Comparison of ENCODE assay signal across 10 mouse cellular contexts in the genomic region with DNA sequence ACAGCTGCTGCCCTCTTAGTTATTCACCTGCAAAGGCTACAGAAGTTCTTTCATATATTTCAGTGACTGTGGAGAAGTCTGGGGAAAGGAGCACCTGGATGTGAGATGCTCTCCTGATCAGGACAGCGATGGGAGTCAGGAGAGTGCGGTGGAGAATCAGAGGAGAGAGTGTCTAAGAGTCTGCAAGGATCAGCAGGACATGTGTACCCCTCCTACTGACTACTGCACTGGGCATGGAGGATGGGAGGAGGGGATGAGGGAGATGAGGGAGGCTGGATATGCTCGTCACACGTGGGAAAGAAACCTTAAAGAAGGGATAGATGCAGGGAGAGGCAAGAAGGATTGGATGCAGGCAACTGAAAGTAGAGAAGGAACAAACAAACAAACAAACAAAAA.
DNase-seq lines count a peak whose midpoint lies in the region; ATAC-seq and TF ChIP-seq lines count a peak whose summit lies in the region.
"Had no signal": no experiment of that assay in that cellular context is flagged by ENCODE, and none has a peak within 500 bp of the region (broad histone marks: within the 10 kb centered on the region; RNA-seq: fewer than 3 reads in every experiment).

No protein-coding gene starts in this region.

- TF ChIP-seq CTCF in kidney, postnatal 0 days (IDR thresholded peaks at IDR 0.05; ENCODE audit: low read depth), result no peak

- no peaks in the 10 kb centered on the region for H3K9me3 ChIP-seq in kidney, postnatal 0 days (replicated peaks; ENCODE audit: low read length)
- peaks cover 7% of the 10 kb centered on the region for H3K9me3 ChIP-seq in forebrain, embryonic 10.5 days
- no peaks in the 10 kb centered on the region for H3K9me3 ChIP-seq in intestine, embryonic 14.5 days (ENCODE audit: control insufficient read depth, low read length)
- H3K9me3 ChIP-seq in neural tube, embryonic 12.5 days, result peaks cover 4% of the 10 kb centered on the region; the same call in 1 of the 2 replicates

- 41% methylated on average over 4 of the region's 4 CpGs for WGBS in kidney, postnatal 0 days
- WGBS in forebrain, embryonic 10.5 days, result 21% methylated on average over 4 of the region's 4 CpGs
- 36% methylated on average over 4 of the region's 4 CpGs for WGBS in intestine, embryonic 14.5 days
- 27% methylated on average over 4 of the region's 4 CpGs for WGBS in neural tube, embryonic 12.5 days

- H3K27me3 ChIP-seq in kidney, postnatal 0 days (ENCODE audit: insufficient read depth, low read length), result no peaks in the 10 kb centered on the region
- peaks cover 30% of the 10 kb centered on the region for H3K27me3 ChIP-seq in forebrain, embryonic 10.5 days (ENCODE audit: poor library complexity, severe bottlenecking)
- H3K27me3 ChIP-seq in intestine, embryonic 14.5 days (replicated peaks; ENCODE audit: control insufficient read depth, insufficient read depth, low read length), result no peaks in the 10 kb centered on the region
- no peaks in the 10 kb centered on the region for H3K27me3 ChIP-seq in neural tube, embryonic 12.5 days (replicated peaks)

- 0 out of 2 replicates have a peak overlapping the region, but pooled peaks have one; percentile 3 for H3K27ac ChIP-seq in kidney, postnatal 0 days
- H3K27ac ChIP-seq in forebrain, embryonic 10.5 days, result peak overlapping the region; percentile 65
- no peak overlapping the region for H3K27ac ChIP-seq in intestine, embryonic 14.5 days (ENCODE audit: low read depth)
- H3K27ac ChIP-seq in neural tube, embryonic 12.5 days, result peak overlapping the region; percentile 38

- H3K4me2 ChIP-seq in kidney, postnatal 0 days (ENCODE audit: low read length), result peak overlapping the region; percentile 48; the same call in 1 of the 2 replicates
- peak overlapping the region; percentile 46; the same call in 1 of the 2 replicates for H3K4me2 ChIP-seq in intestine, embryonic 14.5 days (ENCODE audit: low read length)
- H3K4me2 ChIP-seq in neural tube, embryonic 12.5 days (replicated peaks), result peak overlapping the region; percentile 61

- no peaks in the 10 kb centered on the region; the same call in none of the 2 replicates for H3K4me1 ChIP-seq in kidney, postnatal 0 days (replicated peaks; ENCODE audit: insufficient read depth, low read length)
- H3K4me1 ChIP-seq in forebrain, embryonic 10.5 days, result peaks cover 32% of the 10 kb centered on the region
- H3K4me1 ChIP-seq in intestine, embryonic 14.5 days (replicated peaks; ENCODE audit: control insufficient read depth, insufficient read depth, low read length), result peaks cover 17% of the 10 kb centered on the region
- peaks cover 34% of the 10 kb centered on the region for H3K4me1 ChIP-seq in neural tube, embryonic 12.5 days

- ATAC-seq in kidney, postnatal 0 days (replicated peaks; ENCODE audit: low FRiP score, low read depth), result no peak
- no peak for ATAC-seq in intestine, embryonic 14.5 days (replicated peaks; ENCODE audit: low FRiP score, low TSS enrichment, low read depth)
- ATAC-seq in neural tube, embryonic 12.5 days (ENCODE audit: low FRiP score, low read depth), result peak; percentile 15

- no peaks in the 10 kb centered on the region for H3K36me3 ChIP-seq in kidney, postnatal 0 days (ENCODE audit: insufficient read depth, low read length)
- H3K36me3 ChIP-seq in forebrain, embryonic 10.5 days (replicated peaks), result no peaks in the 10 kb centered on the region
- no peaks in the 10 kb centered on the region for H3K36me3 ChIP-seq in intestine, embryonic 14.5 days (ENCODE audit: control insufficient read depth, insufficient read depth, low read length)
- no peaks in the 10 kb centered on the region for H3K36me3 ChIP-seq in neural tube, embryonic 12.5 days

- H3K4me3 ChIP-seq in kidney, postnatal 0 days (replicated peaks; ENCODE audit: low read depth, low read length), result no peak overlapping the region
- H3K4me3 ChIP-seq in forebrain, embryonic 10.5 days, result peak overlapping the region; percentile 48
- H3K4me3 ChIP-seq in intestine, embryonic 14.5 days (ENCODE audit: low read depth, low read length), result no peak overlapping the region
- no peak overlapping the region for H3K4me3 ChIP-seq in neural tube, embryonic 12.5 days

- no peak overlapping the region; the same call in 1 of the 2 replicates for H3K9ac ChIP-seq in kidney, postnatal 0 days (ENCODE audit: low read depth, low read length)
- H3K9ac ChIP-seq in intestine, embryonic 14.5 days (ENCODE audit: low read length), result no peak overlapping the region
- H3K9ac ChIP-seq in neural tube, embryonic 12.5 days, result no peak overlapping the region

- DNase-seq in kidney, postnatal 0 days (ENCODE audit: low spot score), result no peak
- DNase-seq in kidney, postnatal 25 days, result no peak
- no peak for DNase-seq in forebrain, embryonic 10.5 days (ENCODE audit: extremely low spot score, low spot score)
- DNase-seq in intestine, embryonic 14.5 days (ENCODE audit: low spot score), result no peak
- no peak for DNase-seq in right cerebral cortex, postnatal 14 days
- DNase-seq in adrenal gland, adult 8-10 months, result no peak
- no peak for DNase-seq in gastrocnemius, postnatal 36 days
- DNase-seq: adrenal gland, postnatal 25 days; thymus, postnatal 36 days had no signal

- intact Hi-C loops in gastrocnemius, postnatal 36 days (cut with DNase I), result no loop called here
